Mouse (Mus musculus) kidney, postnatal 14 days (tissue): Measurements from ENCODE around the gene Gm44579.

ENCODE experiments used
- DNase-seq: peaks from one replicate; pipeline ENCODE4 v3.0.0; 2022; ENCODE audit warnings: mixed read lengths

Gm44579 gene

DNA sequence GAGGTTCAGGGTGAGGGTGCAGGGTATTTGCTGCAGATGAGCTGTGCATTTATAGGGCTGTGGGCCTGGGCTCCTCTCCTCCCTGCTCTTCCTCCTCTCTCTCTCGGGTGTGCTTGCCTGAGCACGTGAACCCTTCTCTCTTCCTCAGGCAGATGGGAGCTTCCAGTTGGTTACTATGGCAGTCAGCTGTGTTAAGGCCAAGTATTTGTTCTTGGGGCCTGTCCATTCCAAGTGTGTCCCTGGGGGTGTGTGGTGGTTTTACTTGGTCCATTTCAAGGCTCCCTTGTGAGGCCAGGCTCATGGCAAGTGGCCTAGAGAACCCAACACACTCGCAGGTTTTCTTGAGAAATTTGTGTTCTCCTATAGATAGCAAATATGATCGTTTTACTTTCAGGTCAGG lies at the start of gene Gm44579, which contains the start of gene Olfr287:
Gene Gm44579, minus strand, starts transcription at position 101 of the 400 bp plus-strand sequence.
Gene Olfr287, minus strand, starts transcription at position 180 of the 400 bp plus-strand sequence.
- no peak for DNase-seq

DNA sequence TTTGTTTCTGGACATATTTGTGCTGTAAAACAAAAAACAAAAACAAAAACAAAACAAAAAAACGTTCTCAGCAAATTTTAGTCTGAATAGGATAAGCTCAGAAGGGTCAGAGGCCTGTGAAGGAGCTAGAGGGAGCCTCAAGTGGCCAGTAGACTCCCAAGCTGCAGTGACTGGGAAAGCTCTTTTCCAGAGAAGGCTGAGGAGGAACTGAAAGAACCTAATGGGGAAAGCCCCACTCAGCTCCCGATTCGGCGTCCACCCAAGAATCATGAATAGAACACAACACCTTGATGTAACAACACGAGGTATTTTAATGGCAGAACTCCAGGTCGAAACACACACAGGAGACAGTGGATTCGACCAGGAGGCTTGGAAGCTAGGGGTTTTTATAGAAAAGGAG lies 37.0 kb upstream of the Gm44579 start:
- DNase-seq: no peak

DNA sequence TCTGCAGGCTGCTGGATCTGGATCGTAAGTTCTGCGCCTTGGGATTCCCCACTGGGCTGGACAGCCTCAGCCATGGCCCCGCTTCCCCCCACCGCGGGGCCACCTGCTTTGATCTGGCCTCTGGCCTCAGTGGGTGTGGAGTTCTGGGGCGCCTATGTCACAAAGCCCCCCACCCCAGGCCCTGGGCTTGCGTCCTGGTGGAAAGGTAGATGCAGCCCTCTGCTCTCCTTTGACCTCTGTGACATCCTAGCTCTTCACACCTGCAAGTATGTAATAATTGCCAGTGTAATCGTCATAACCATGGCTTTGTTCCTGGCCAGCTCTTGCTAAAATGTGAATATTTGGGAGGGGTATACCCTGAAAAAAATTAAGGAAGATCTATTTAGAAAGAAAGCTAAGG lies 36.4 kb upstream of the Gm44579 start, which contains the start of gene H1fnt:
Gene H1fnt, minus strand, starts transcription at position 101 of the 400 bp plus-strand sequence.
- DNase-seq: no peak

- no peak for DNase-seq
These were observed 35.5 kb upstream of the Gm44579 start for GRCm38 (mm10) chr15:98256271-98256670.

DNA sequence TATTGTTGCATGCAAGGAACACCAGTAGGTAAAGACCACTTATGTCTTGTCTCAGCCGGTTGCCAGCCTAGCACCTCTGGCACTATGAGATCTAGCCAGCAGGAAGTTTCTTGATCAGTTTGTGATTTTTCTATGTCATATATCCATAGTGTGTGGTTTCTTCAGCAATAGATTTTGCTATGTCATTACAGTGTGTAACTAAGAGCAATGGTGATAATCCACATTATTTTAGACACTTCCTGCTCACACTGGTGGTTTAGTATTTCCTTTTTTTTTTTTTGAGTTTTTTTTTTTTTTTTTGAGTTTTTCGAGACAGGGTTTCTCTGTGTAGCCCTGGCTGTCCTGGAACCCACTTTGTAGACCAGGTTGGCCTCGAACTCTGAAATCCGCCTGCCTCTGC lies 14.7 kb upstream of the Gm44579 start:
- DNase-seq: no peak

DNA sequence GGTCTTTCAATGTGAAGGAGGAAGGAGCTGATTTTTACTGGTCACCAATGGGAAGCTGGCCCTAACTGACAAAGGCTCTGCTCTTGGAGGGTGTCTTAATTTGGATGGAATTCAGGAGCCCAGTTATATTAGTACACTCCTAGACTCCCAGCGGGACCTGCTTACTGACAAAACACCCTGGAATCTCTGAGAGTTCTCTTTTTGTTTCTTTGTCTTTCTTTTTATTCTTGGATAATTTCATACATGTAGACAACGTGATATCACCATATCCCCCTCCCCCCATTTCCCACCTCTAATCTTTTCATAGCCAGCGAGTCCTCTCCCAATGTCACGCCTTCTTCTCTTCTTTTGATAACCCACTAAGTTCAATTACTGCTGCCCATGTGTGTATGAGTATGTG lies 13.6 kb upstream of the Gm44579 start, which contains the start of gene Olfr286:
Gene Olfr286, minus strand, starts transcription at position 101 of the 400 bp plus-strand sequence.
- no peak for DNase-seq

GRCm38 (mm10) chr15:98226096-98226495 lies 5.3 kb upstream of the Gm44579 start:
- no peak for DNase-seq

- DNase-seq: no peak
These were observed 4.8 kb upstream of the Gm44579 start for GRCm38 (mm10) chr15:98225610-98226009.

- no peak for DNase-seq
These were observed 1.6 kb upstream of the Gm44579 start for GRCm38 (mm10) chr15:98222377-98222776.

- DNase-seq: no peak
These were observed 6.6 kb downstream of the Gm44579 start for GRCm38 (mm10) chr15:98214130-98214529.

DNA sequence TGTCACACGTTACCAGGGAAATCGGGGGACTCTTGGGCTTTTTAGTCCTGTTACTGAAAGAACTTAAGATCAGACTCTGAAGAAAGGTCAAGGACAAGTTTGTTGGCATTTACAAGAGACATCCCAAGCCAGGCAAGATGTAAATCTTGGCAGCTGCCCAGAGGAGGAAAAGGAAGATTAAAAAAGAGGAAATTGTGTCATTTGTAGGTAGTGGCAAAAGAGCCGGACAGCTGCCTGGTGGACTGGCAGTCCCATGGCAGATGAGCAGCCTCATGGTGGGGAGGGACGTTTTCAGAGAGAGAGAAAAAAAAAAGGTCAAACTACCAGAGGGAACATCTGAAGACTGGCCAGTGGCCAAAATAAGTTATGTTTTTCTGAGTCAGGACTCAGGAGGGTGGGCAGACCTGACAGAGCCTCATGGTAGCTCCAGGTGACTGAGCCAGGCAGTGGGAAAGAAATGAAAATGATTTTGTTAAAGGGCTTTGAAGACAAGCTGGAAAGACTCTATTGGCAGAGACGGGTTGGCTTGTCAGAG lies 7.4 kb downstream of the Gm44579 start:
- DNase-seq: peak; percentile 52

DNA sequence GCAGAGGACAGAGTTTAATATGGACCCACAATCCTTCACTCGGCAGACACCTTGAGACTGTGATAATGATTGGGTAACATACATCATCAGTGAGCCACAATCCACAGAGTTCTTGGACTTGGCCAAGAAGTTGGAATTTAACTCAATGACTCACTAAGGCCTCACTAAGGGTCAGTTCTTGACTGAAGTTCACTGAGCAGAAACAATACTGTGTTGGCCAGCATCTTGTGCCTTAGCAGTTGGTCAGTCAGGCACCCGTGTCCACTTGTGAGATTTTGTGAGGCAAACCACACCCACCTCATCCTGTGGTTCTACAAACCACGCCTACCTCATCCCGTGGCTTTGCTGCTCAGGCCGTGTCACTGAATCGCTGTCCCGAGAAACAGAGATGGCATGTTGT lies 11.1 kb downstream of the Gm44579 start:
- DNase-seq: peak; percentile 53

- no peak for DNase-seq
These were observed 25.3 kb downstream of the Gm44579 start, which contains the start of gene Olfr288 for GRCm38 (mm10) chr15:98195442-98195841. Gene Olfr288 (minus strand): TSS chr15:98195542.

DNA sequence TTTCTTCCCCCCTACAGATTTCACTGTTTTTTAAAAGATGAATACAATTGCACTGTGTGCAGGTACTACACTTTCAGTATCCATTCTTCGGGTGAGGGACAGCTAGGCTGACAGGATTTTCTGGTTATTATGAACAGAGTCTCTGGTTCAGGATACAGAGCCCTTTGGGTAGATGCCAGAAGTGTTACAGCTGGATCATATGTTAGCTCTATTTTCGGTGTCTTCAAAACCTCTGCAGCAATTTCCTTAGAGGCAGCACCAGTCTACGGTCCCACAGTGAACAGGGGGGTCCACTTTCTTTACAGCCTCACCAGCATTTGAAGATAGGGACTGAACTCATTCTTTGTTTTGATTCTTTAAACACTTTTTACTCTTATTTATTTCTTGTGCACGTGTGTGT lies 36.3 kb downstream of the Gm44579 start:
- DNase-seq: no peak

DNA sequence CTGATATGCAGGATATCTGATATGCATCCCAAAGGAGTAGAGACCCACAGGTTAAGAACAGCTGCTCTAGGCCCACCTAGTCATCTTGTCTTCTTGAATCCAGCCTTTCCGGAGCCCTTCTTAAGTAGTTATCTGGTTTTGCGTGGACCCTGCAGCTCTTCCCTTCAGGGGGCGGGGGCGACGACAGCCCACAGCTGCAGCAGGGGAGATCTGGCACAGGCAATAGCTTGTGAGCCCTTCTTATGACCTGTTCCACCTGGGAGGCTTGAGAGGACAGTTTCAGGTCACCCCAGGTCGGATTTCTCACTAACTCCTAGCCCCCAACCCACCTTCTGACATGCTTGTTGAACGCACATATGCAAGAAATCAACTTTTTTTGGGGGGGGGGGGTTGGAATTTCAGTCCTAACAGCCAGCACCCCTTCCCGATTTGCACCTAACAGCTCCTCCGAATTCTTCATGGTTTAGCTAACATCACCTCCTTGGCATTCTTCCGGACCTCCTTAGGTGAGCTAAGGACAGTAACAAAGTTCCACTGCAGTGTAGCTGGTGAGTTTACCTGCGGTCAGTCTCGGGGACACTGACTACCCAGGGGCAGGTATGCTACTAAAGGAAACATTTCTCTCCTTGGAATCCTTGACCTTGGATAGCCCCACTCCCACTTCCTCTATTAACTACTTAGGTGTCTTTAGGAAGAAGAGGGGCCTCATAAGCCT lies 38.8 kb downstream of the Gm44579 start:
- no peak for DNase-seq

GRCm38 (mm10) chr15:98181132-98181711 lies 39.6 kb downstream of the Gm44579 start:
- peak; percentile 93 for DNase-seq

- DNase-seq: no peak
These were observed 40.1 kb downstream of the Gm44579 start for GRCm38 (mm10) chr15:98180567-98181131.

DNA sequence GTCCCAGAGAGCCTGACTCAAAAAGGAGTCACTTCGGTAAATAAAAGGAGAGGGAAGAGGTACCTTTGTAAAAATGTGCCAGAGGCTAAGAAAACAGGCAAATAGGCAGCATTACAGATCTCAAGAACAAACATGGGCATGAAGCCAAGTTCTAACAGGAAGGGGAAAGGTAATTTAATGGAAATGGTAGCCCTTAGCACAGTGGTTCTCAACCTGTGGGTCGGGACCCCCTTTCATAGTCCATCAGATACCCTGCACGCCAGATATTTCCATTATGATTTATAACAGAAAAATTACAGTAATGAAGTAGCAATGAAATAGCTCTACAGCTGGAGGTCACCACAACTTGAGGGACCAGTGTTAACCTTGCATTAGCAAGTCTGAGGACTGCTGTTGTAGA lies 43.5 kb downstream of the Gm44579 start:
- no peak for DNase-seq

DNA sequence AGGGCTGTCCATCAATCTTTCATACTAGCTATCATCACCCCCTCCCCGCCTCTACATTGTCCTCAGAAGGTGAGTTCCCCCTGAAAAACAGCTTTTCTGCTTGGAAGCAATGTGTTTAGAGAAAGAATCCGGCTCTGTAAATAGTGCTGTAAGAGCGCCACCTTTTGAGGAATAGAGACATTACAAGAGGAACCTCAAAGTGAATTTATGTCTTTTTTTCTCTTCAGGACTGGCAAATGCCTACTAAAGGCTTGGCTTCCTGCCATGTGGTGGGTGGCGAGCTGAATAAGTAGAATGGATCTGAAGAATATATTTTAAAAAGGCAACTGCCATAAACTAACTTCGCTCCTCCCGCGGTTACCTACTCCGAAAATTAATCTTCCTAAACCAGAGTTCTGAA lies 47.0 kb downstream of the Gm44579 start:
- peak; percentile 44 for DNase-seq

DNA sequence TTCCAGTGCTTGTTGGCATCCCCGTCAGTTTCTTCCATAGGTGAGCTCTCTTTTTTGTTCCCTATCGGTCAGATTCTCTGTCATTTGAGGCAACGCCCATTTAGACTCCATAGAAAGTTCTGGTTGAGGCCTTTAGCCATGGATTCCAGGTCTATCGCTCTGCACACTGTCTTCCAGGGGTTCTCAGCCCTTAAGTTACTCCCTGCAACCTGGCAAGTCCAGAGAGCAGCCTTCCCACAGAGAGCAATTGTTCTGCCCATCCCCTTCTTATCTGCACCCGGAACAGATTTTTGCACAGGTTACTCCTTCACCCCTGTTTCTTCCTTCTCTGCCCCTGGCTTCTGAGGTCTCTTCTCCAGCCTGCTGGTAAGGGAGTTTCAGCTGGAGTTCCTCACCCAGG lies 48.7 kb downstream of the Gm44579 start:
- no peak for DNase-seq

DNA sequence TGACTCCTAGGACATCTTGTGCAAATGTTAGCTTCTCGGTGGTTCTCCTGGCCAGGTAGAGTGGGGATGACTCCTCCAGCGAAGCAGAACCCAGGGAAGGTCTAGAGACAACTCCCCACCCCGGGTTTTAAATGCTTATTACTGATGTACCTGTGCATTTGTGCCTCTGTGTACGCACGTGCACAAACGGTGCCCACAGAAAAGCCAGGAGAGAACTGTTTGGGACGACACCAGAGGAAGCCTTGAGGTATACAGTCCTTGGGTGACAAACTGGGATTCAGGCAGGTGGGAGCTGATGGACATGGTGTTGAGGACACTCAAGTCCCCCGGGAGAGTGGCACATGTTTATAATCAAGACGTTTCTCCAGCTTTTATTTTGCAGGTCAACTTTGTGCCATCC lies 49.9 kb downstream of the Gm44579 start:
- no peak for DNase-seq

- no peak for DNase-seq
These were observed 50.4 kb downstream of the Gm44579 start for GRCm38 (mm10) chr15:98170365-98170764.

- DNase-seq: no peak
These were observed 52.2 kb downstream of the Gm44579 start for GRCm38 (mm10) chr15:98168622-98169004.
